Mouse (Mus musculus) forebrain, postnatal 0 days (tissue): ENCODE data around the gene Kif13a. TPM values are rescaled to one million over a fixed set of nuclear protein-coding genes. Genes with fewer than 3 reads are reported as not detected.
A peak's percentile ranks its signal among the peaks of the same experiment; 100 is the strongest.

ENCODE experiments used
- ATAC-seq: fragments of 200-750 bp; cut with Nextera tagmentation; 2 replicates; pipeline ENCODE4 v1.8.0; 2017; ENCODE audit warnings: mild to moderate bottlenecking, moderate library complexity
- DNase-seq: peaks from one replicate; pipeline ENCODE4 v3.0.0-alpha.2; 2015
- H3K27ac ChIP-seq: fragments of 300-500 bp; sonication (generic); 2 replicates; pipeline ENCODE4 v1.5.1; 2014; ENCODE audit warnings: low read depth, mild to moderate bottlenecking, antibody characterized with exemption, low read length, moderate library complexity, mixed read lengths
- H3K27me3 ChIP-seq: fragments of 300-500 bp; sonication (generic); 2 replicates; pipeline ENCODE4 v1.6.1; 2014; ENCODE audit warnings: mild to moderate bottlenecking, low read length, mixed read lengths; ENCODE audit not compliant: insufficient read depth
- H3K36me3 ChIP-seq: fragments of 300-500 bp; sonication (generic); 2 replicates; pipeline ENCODE4 v1.6.1; 2014; ENCODE audit warnings: mild to moderate bottlenecking, moderate library complexity; ENCODE audit not compliant: insufficient read depth
- H3K4me1 ChIP-seq: fragments of 300-500 bp; sonication (generic); 2 replicates; pipeline ENCODE4 v1.6.1; 2014; ENCODE audit warnings: antibody characterized with exemption; ENCODE audit not compliant: insufficient read depth
- H3K4me2 ChIP-seq: fragments of 300-500 bp; sonication (generic); 2 replicates; pipeline ENCODE4 v1.6.1; 2014; ENCODE audit warnings: low read depth, mild to moderate bottlenecking, moderate library complexity
- H3K4me3 ChIP-seq: fragments of 300-500 bp; sonication (generic); 2 replicates; pipeline ENCODE4 v1.5.1; 2014; ENCODE audit warnings: low read depth, low read length, mixed read lengths
- H3K9ac ChIP-seq: fragments of 300-500 bp; sonication (generic); 2 replicates; pipeline ENCODE4 v1.6.1; 2014; ENCODE audit warnings: mild to moderate bottlenecking
- H3K9me3 ChIP-seq: fragments of 300-500 bp; sonication (generic); 2 replicates; pipeline ENCODE4 v1.6.1; 2016; ENCODE audit warnings: low read length
- CTCF ChIP-seq: sonication (generic); IDR thresholded peaks from 2 replicates; pipeline ENCODE4 v1.5.1; 2016; ENCODE audit warnings: antibody characterized with exemption, control low read depth, low read depth
- WGBS: fragments of 180-500 bp; shearing (Covaris S2); extraction: QIAGEN DNeasy Blood & Tissue Kit; methylation state at CpG from one replicate; pipeline ENCODE4 v1.1.7; 2014; 5-methylcytosine and 5-hydroxymethylcytosine counted together
- polyA plus RNA-seq: library from polyadenylated mRNA; unstranded; fragments of >200 nt; fragmentation: Nextera tagmentation; extraction: Ambion mirVana; gene quantifications from 2 replicates; pipeline ENCODE4 v1.2.1, GENCODE M21; 2015
- total RNA-seq: library from RNA; depleted of rRNA; stranded (reverse); fragments of >200 nt; gene quantifications from 2 replicates; pipeline ENCODE4 v1.2.3, GENCODE M21; 2014

The Kif13a gene
- total and polyA plus RNA-seq, 2 experiments from 2014 or later, result 9.2 to 19.7 TPM

DNA sequence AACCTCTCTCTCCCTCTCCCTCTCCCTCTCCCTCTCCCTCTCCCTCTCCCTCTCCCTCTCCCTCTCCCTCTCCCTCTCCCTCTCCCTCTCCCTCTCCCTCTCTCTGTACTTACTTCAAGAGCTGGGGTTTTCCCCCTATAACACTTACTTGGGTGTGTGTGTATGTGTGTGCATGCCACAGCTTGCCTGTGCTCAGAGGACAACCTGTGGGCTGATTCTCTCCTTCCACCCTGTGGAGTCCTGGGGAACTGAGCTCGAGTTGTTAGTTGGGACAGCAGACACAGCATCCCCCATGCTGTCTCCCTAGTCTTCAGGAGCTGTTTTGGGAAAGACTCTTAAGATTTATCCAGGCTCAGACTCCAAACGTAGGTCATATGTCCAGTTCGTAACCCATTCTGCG is 37.6 kb upstream of the Kif13a start:
- no peak overlapping the region for H3K9ac ChIP-seq
- no peak overlapping the region for H3K4me3 ChIP-seq
- ATAC-seq (no peak), DNase-seq (no peak)
- H3K4me2 ChIP-seq, result no peak overlapping the region
- 61% methylated on average over 4 of the region's 4 CpGs for WGBS
- no peak overlapping the region for H3K27ac ChIP-seq
- no peaks in the 10 kb centered on the region for H3K27me3 ChIP-seq
- no peaks in the 10 kb centered on the region for H3K4me1 ChIP-seq
- H3K36me3 ChIP-seq, result no peaks in the 10 kb centered on the region
- no peaks in the 10 kb centered on the region for H3K9me3 ChIP-seq
- no peak for TF ChIP-seq CTCF

DNA sequence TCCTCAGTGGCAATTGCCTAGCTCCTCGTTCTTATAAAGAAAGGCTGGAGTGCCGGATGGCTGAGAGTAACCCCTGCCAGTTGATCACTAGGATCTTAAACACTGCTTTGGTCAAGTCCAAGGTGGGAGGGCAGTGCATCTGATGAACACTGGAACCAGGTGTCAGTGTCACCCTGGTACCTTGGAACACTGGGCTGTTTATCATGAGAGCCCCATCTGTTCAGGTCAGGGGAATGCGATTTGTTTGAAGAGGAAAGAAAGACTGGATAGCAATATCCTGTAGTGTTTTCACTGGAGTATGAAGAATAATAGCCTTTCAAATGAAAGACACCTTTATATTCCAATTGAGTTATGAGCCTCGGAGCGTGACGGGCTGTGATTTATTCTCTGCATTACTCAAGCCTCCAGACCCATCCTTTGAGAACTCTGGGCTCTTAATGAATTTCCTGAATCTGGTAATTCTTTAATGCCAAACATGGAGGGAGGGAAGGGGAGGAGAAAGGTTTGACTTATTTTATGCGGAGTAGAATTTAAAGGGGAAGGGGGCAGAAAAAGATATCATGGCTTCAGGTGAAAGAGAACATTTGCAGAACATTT is 31.3 kb upstream of the Kif13a start:
- Histone ChIP-seq H3K4me1 (no peaks in the 10 kb centered on the region), H3K4me2 (no peak overlapping the region), H3K36me3 (no peaks in the 10 kb centered on the region), H3K9me3 (no peaks in the 10 kb centered on the region), H3K4me3 (no peak overlapping the region), H3K27ac (no peak overlapping the region), H3K27me3 (no peaks in the 10 kb centered on the region), H3K9ac (no peak overlapping the region)
- WGBS, result 66% methylated on average over 7 of the region's 7 CpGs
- ATAC-seq (no peak), DNase-seq (no peak)
- no peak for TF ChIP-seq CTCF

DNA sequence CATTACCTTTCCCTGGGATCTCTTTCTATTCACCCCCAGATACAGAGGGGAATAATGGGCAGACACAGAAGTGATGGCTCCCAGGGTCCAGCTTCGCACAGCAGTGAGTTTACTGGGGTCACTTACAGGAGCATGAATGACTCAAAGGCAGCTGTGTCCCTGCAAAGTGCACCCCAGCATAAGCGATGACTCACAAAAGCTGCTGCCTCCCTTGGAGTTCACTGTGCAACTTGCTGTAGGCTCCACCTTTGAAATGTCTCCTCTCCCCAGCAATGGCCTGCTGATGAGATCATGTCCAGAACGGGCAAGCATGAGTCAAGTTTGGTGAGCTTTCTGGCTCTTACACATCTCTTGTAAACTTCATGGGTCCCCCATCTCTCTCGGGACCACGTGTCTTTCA is 29.5 kb upstream of the Kif13a start:
- Histone ChIP-seq H3K9me3 (no peaks in the 10 kb centered on the region), H3K4me1 (no peaks in the 10 kb centered on the region), H3K4me2 (no peak overlapping the region), H3K36me3 (no peaks in the 10 kb centered on the region), H3K27ac (no peak overlapping the region), H3K9ac (no peak overlapping the region), H3K27me3 (no peaks in the 10 kb centered on the region), H3K4me3 (no peak overlapping the region)
- ATAC-seq, result no peak
- no peak for DNase-seq
- no peak for TF ChIP-seq CTCF
- WGBS, result 94% methylated on average over 5 of the region's 5 CpGs

DNA sequence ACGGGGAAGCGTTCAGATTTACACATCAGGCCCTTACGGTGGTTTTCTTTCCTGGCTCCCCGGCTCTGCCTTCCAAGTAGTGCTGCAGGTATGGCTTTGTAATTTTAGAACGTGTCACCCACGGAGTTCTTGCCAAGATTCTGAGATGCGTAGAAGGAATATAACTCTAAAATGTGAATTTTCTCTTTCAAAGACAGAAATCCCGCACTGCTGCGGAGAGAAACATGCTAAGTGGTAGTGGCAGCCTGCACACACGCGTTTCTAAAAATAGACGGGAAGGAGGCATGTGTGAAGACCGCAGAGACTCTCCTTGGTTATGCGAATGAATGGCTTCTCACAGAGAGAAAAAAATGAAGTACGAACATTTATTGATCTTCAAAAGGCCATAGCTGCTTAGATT is 21.5 kb upstream of the Kif13a start:
- Histone ChIP-seq H3K36me3 (no peaks in the 10 kb centered on the region), H3K9me3 (no peaks in the 10 kb centered on the region), H3K27me3 (no peaks in the 10 kb centered on the region), H3K9ac (no peak overlapping the region), H3K27ac (peak overlapping the region; percentile 71), H3K4me3 (no peak overlapping the region), H3K4me2 (0 out of 2 replicates have a peak overlapping the region, but pooled peaks have one; percentile 13), H3K4me1 (no peaks in the 10 kb centered on the region)
- ATAC-seq, result peak; percentile 87
- DNase-seq, result peak; percentile 70
- TF ChIP-seq CTCF, result no peak
- 52% methylated on average over 15 of the region's 15 CpGs for WGBS

DNA sequence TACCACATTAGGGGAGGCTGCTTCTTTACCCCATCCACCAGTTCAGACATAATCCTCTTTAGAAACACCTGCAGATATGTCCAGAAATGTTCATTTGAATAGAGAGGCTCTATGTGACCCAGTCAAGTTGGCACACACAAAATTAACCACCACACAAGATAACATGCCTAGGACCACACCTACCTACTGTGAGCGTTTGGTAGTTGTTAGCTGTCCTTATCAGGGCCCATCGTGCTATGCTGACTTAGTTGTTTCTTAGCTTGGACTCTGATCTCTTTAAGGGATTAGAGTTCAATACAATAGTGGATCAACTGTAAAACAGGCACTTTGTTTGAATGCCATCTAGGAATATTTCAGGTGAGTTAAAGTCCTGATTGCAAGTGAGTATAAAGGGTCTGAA is 20.1 kb upstream of the Kif13a start:
- Histone ChIP-seq H3K27ac (no peak overlapping the region), H3K4me3 (no peak overlapping the region), H3K4me2 (no peak overlapping the region), H3K9ac (no peak overlapping the region), H3K27me3 (no peaks in the 10 kb centered on the region), H3K36me3 (no peaks in the 10 kb centered on the region), H3K9me3 (no peaks in the 10 kb centered on the region), H3K4me1 (no peaks in the 10 kb centered on the region)
- DNase-seq (no peak), ATAC-seq (no peak)
- WGBS, result 95% methylated on average over 2 of the region's 2 CpGs
- TF ChIP-seq CTCF, result no peak

DNA sequence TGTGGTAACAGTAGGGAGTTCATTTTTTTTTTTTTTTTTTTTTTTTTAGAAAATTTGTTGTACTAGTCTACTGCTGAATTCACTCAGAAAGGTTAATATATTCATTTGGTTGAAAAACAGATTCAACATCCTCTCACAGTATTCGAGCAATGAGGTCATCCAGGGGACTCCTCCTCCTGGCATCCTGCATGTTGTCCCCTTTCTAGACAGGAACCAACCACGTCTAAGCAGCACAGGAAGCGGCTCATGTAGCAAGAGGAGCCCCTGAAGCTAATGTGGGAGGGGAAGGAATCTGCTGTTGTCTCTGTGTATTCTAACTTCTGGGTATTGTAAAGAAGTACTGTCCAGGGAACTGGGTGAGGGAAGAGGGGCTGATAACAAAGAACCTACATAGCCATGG is 18.4 kb upstream of the Kif13a start:
- DNase-seq, result no peak
- no peak overlapping the region for H3K4me2 ChIP-seq
- H3K36me3 ChIP-seq, result no peaks in the 10 kb centered on the region
- H3K9me3 ChIP-seq, result no peaks in the 10 kb centered on the region
- ATAC-seq, result no peak
- no peak for TF ChIP-seq CTCF
- WGBS, result 73% methylated on average over 3 of the region's 3 CpGs
- no peak overlapping the region for H3K27ac ChIP-seq
- no peak overlapping the region for H3K4me3 ChIP-seq
- H3K9ac ChIP-seq, result no peak overlapping the region
- H3K4me1 ChIP-seq, result no peaks in the 10 kb centered on the region
- no peaks in the 10 kb centered on the region for H3K27me3 ChIP-seq

DNA sequence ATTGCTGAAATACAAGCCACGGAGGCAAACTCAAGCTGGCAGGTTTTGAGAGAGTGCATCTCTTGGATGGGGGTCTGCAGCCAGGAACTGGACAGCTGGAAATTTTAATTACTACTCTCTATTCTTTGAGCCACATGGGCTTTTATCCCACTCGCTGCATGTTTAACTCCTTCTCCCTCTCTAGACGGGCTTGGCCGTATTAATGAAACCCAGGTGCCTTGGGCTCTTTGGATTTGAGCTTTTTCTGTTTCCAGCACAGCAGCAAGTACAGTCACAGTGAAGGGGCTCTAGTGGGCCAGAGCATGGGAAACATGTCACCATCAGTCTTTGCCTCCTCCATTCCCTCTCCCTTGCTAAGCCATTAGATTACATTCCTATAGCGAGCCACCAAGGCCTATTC is 16.4 kb upstream of the Kif13a start:
- Histone ChIP-seq H3K9me3 (no peaks in the 10 kb centered on the region), H3K4me1 (no peaks in the 10 kb centered on the region), H3K4me3 (no peak overlapping the region), H3K36me3 (no peaks in the 10 kb centered on the region), H3K9ac (no peak overlapping the region), H3K27ac (no peak overlapping the region), H3K4me2 (no peak overlapping the region), H3K27me3 (no peaks in the 10 kb centered on the region)
- no peak for TF ChIP-seq CTCF
- ATAC-seq (no peak), DNase-seq (no peak)
- WGBS, result 14% methylated on average over 5 of the region's 5 CpGs
